In the genomic region with DNA sequence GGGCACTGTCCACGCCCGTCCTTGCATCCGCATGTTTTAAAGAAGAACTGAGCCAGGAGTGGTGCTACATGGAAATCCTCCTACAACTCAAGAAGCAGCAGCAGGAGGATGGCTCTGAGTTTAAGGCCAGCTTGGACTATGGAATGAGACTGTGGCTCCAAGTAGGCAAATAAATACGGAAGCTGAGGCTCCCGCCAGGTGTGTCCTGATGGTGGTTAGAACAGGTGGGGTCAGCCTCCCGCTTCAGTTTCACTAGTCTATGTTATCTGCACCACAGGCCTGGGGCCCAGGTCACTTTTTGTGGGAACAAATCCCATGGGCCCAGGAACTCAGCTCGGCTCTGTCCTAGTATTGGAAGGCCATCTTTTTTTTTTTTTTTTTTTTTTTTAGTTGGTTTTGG, we compare ENCODE assay signal across 20 mouse cellular contexts. TPM values are rescaled to one million over a fixed set of nuclear protein-coding genes. Genes with fewer than 3 reads are reported as not detected.
"Had no signal": no experiment of that assay in that cellular context is flagged by ENCODE, and none has a peak within 500 bp of the region (broad histone marks: within the 10 kb centered on the region; RNA-seq: fewer than 3 reads in every experiment).

No protein-coding gene starts in this region.

- H3K4me2 ChIP-seq: lung, embryonic 14.5 days; midbrain, embryonic 11.5 days; midbrain, embryonic 13.5 days; neural tube, embryonic 12.5 days had no signal

- DNase-seq: lung, adult 18-20 months; lung, embryonic 14.5 days; lung, postnatal 10 days; lung, postnatal 4 days; retina, postnatal 1 day; right cerebral cortex, adult 18-20 months; right cerebral cortex, postnatal 25 days; right cerebral cortex, postnatal 4 days; spleen, adult 18-20 months; thymus, adult 18-20 months; thymus, postnatal 14 days; thymus, postnatal 36 days had no signal

- H3K9me3 ChIP-seq: midbrain, embryonic 13.5 days; neural tube, embryonic 12.5 days had no signal

- H3K27me3 ChIP-seq: midbrain, embryonic 13.5 days; neural tube, embryonic 12.5 days had no signal

- H3K36me3 ChIP-seq: midbrain, embryonic 13.5 days; neural tube, embryonic 12.5 days had no signal

- ATAC-seq: midbrain, embryonic 13.5 days; midbrain, embryonic 16.5 days had no signal

- H3K9ac ChIP-seq: liver, embryonic 14.5 days; lung, embryonic 14.5 days; midbrain, embryonic 13.5 days; neural tube, embryonic 12.5 days had no signal

- H3K27ac ChIP-seq: liver, embryonic 14.5 days; midbrain, embryonic 13.5 days; neural tube, embryonic 12.5 days had no signal

- H3K4me1 ChIP-seq: neural tube, embryonic 12.5 days had no signal

- H3K4me3 ChIP-seq: midbrain, embryonic 13.5 days; neural tube, embryonic 12.5 days had no signal

RNA-seq across cellular contexts. Expression of gene Grifin, which starts 11.2 kb away (rescaled TPM):
- polyA plus RNA-seq: lung, embryonic 14.5 days; lung, embryonic 16.5 days; midbrain, embryonic 11.5 days; midbrain, embryonic 13.5 days; neural tube, embryonic 12.5 days; neural tube, embryonic 14.5 days; small intestine, adult 2 months had no signal
